Mouse (Mus musculus) T-helper 2 cell (primary cell): Measurements from ENCODE around the gene 2010111I01Rik.

Experiments
- in situ Hi-C: fragments of 300-600 bp; cut with MboI, MseI; formaldehyde crosslinking; loops from one replicate; pipeline ENCODE4 v1.15.1; 2025; ENCODE audit warnings: high pct_unique_total_duplicates

2010111I01Rik gene

DNA sequence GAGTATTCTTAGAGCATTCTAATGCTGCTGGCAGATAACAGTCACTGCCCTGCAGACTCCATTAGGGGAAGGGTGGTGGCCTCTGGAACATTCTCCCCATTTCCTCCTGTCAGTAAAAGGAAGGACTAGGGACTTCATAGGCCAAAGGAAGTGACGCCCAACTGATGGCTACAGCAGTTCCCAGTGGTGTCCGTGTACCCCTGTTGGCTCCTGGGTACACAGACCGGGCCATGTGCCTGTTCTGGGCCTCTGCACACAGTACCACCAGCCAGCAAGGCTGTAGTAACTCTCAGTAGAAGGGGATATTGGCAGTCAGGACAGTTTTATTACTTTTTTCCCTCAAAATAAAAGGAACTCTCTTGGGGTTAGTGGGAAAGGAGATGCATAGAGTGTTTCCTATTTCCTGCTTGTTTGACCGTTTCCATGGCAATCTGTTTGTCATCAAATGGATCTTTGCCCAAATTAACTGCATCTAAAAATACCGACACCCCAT lies 290.9 kb downstream of the 2010111I01Rik start:
- in situ Hi-C loops = no loop called here

DNA sequence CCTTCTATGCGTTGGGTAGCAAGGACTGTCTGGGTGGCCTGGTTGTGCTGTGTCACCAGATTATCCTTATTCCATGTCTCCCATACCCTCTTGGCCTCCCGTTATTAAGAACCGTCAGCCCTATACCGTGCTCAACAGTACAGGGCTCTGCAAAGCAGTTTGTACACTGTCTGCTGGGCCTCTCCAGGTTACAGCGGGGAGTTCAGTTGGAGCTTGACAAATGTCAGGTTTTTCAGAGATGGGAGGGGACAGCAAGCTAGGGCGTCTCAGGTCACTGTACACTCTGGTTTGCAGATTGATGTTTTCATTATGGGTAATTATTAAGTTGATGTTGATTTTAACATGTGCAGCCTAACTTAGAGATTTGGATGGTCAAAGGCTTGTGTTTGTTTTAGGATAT lies 291.5 kb downstream of the 2010111I01Rik start:
- in situ Hi-C loops = no loop called here

DNA sequence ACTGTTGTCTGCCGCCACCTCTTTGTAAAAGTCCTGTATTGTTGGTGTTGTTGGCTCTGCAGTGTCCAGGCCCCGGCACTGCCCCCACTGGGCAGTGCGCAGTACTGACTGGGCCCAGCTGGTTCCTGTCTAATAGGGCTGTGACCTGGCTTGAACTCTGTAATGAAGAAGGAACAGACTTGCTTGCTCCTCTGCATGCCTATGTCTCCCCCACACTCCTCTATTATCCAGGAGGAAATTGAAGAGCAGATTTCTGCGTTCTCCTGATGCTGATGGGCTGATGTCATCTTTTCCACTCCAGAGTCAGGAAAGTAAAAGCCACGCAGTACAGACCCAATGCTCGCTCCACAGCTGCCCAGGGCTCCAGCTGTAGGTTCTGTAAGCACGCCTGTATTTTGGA lies 292.1 kb downstream of the 2010111I01Rik start:
- in situ Hi-C loops = no loop called here

DNA sequence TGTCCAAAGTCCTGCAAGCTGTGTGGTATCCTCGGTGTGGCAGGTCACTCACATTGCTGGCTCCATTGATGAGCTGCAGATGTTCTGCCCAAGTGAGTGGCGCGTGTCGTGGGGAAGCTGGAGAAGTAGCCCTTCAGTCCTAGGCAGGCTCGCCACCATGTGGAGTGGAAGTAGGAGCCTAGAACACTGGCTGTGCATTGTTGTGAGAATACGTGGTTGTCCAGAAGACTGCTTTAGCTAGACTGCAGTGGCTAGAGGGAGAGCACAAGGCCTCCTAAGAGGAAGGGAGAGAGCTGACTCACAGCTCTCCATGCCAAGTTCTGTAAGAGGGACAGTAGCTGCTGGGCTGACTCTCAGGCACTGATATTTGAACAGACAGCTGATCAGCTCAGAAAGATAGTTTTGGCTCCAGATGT lies 293.5 kb downstream of the 2010111I01Rik start:
- in situ Hi-C loops = no loop called here

DNA sequence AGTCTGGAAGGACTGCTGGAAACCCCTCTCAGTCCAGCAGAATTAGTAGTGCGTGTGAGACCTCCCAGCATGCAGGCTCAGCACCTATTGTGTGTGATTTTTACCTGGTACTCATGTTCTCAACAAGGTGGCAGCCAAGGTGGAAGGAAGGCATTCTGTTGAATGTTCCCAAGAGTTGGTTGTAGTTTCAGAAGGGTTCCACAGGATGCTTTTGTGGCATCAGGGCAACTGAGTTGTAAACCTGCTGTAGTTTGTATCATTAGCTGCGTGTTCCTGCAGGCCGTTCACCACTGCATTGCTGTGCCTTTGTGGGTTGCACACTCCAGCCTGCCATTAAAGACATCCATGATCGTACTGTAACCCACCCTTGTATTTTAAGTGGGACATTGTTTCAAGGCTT lies 294.0 kb downstream of the 2010111I01Rik start:
- in situ Hi-C loops = no loop called here

DNA sequence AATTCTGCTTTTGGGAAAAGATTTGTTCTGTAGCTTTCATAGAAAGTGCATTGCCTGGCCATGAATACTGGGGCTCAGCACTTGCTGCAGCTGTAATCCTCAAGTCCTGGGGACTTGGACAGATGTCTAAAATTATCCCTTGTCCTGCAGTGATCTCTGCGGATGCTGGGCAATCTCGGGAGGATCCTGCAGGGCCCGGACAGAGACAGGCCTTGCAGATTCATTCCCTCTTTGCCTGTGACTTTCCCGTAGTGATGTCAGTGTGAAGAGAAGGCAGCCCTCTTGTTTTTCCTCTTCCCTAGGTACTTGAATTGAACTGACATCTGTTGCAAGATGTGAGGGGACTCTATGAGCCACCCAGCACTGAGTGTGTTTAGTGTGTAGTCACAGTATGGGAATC lies 295.4 kb downstream of the 2010111I01Rik start:
- in situ Hi-C loops = no loop called here

DNA sequence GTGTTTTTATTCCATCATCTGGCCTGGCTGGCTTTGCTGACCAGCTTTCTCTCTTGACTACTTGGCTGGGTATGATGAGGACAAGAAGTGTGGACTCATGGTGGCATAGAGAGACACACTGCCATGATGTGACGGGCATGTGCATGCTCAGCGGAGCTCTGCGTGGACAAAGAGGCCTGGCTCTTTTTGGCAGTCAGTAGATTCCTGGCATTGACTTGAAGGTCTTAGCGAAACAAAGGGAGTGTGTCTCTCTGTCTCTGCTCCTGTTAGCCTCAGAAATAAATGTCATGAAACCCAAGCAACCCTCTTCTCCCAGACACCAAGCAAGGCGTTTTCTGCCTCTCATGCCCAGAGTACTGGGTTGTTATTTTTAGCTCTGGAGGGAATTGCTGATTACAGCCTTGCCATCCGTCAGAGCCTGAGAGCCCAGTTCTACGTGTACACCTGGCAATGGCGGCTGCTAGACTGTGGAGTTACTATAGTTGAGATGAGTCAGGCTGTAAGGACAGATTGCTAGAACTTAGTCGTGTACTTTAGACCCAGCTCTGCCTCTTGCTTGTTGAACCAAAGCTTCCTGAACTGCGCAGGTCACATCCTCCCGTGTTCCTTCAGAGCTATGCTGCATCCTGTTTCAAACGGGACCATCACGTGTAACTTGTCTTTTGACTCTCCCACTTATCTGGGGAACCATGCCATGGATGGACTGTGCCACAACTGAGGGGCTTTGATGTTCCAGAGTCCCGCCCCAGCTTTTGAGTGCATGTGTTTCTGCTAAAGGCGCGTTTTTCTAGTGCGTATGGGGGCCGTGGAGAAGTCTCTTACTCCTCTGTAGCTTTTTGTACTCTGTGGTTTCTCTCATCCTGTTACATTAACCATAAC lies 296.3 kb downstream of the 2010111I01Rik start:
- in situ Hi-C loops = no loop called here

DNA sequence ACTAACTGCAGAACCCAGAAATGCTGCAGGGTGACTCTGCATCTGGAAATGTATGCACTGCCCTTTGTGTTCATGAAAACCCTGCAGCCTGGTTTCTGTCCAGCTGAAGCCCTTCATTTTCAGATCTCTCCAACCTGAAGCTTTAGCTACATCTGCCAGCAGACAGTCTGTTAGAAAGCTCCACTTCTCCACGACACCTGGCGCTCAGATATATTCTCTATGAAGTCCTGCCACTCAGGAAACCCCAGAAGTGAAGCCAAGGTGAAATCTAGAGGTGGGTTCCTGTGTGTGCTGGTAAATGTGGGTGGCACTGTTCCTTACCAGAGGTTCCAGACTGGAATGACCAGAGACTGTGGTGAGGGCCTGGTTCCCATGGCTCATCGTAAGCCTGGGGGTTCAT lies 297.0 kb downstream of the 2010111I01Rik start:
- in situ Hi-C loops = no loop called here

DNA sequence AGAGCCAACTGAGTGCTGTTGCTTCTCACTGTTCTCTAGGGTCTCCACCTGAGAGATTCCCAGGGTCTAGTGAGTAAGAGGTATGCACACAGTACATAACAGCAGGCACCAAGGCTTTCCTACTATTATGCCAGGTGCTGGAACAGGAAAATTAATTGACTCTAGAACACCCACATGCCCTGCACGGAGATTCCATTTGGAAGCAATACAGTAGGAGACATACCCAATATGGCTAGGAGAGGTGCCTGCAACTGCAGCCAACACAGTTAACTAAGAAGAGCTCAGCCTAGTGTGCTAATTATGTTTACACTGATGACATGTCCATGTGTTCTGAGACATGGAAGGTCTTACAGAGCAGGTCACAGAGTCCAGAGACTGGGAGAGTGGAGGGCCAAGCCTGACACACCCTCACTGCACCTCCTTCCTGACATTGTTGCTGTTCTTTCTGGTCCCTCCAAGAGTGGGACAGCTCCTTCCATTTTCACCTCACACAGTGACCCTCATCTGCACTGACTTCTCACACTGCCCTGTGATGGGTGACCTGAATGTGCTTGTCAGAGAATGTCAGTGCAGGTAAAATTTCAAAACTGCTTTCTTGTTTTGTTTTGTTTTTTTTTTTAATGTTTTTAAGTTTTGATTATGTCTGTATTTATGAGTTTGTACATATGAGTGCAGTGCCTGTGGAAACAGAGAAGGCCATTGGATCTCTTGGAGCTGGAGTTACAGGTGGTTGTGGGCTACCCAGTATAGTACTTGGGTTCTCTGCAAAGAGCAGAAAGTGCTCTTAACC lies 297.7 kb downstream of the 2010111I01Rik start:
- in situ Hi-C loops = no loop called here

DNA sequence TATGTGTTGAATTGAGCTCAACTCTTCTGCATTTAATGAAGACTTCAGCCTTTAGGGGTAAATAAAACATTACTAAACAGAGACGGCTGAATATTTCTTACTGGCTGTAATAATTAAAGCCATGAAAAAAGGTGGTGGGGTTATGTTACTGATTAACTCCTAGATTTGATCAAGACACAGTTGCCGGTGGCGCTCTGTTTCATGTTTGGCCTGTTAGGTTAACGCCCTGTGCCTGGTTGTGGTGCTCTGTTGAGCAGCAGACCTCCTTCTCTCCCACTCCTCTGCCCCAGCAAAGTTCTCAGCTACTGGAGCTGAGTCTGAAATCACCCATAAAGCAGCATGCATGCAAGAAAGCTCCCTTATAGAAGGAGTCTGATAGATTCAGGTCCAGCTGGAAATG lies 303.7 kb downstream of the 2010111I01Rik start:
- in situ Hi-C loops = no loop called here

DNA sequence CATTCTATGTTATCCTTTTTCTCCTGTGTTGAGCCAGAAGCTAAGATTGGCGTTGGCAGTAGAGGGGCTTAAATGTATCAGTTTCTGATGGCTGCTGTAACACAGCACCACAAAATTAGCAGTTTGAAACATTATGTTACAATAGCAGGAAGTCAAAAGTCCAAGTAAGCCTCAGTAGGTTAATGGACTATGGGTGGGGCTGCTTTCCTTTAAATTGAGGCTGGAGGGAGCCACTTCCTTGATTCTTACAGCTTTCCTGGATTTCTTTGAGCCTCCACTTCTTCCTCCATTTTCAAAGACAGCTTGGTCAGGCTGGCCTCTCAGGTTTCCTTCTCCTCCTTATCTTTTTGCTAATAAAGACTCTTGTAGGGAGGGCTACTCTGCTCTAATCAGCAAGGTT lies 304.1 kb downstream of the 2010111I01Rik start:
- in situ Hi-C loops = no loop called here

DNA sequence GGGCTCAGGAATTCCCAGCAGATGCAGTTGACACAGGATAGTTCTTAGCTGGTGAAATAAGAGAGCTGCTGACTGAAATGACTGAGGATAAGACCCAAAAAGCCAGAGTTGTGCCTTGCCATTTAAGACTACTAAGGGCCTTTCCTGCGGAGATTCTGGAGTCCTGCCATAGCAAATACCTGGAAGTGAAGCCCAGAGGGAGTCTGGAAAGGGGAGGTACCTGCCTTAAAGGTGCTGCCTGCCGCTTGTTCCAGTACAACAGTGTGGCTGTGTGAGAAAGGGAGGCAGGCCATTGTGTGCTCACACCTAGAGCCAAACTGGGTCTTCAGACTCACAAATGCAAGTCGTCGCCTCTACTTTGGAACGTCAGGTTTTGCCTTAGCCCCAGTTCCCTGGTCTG lies 305.5 kb downstream of the 2010111I01Rik start:
- in situ Hi-C loops = loop anchor here (10.0 kb wide), 1 partner anchor 255 kb away; no protein-coding TSS in a partner anchor

DNA sequence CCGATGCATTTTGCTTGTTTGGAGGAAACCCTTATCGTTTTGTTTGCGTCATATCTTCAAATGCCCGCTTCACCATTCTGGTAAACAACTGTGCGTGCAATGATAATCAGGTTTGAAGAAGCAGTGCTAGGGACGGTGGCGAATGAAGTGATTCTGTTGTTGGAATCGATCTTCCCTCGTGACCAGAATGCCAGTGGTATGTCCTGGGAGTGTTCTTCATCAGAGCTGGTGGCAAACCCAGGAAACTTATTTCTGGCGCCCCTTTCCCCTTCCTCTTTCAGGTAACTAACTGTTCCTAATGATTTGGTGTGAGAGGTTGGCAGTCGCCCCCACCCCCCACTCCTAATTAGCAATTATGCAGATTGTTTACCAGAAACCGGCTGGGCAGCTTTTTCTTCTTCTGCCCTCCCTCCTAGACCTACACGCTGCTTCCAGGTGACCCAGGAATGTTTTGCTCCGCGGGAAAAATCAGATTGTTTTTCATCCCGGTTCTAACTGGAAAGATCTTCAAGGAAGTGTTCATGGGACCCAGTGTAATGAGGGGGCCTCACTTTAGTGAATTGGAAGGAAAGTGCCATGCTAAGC lies 307.4 kb downstream of the 2010111I01Rik start:
- in situ Hi-C loops = loop anchor here (10.0 kb wide), 1 partner anchor 253 kb away; no protein-coding TSS in a partner anchor

DNA sequence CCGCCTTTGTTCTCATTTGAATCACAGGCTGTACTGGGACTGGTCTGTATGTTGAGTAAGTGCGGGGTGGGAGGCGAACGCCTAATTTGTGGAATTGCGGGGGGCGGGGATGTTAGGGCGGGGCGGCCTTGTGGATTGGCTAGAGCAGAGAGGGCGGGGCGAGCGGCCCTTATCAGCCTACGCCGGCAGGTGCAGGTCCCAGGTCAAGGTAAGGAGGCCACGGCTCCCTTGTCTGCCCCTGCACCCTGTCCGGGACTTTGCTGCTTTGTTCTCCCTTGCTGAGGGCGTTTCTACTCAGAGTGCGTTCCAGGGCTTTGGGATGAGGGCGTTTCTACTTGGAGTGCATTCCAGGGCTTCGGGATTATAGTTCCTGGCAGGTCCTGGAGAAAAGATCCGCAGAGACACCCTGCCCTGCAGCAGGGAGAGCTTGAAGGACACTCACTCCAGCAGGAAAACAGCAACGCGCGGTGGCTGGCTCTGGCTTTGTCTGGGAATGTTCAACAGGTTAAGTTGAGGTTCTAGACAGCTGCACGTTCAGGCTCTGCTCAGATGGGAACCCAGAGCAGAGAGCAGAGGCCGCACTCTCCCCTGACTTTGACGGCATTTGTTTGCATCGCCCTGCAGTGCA lies 308.0 kb downstream of the 2010111I01Rik start:
- in situ Hi-C loops = loop anchor here (10.0 kb wide), 1 partner anchor 252 kb away; no protein-coding TSS in a partner anchor

DNA sequence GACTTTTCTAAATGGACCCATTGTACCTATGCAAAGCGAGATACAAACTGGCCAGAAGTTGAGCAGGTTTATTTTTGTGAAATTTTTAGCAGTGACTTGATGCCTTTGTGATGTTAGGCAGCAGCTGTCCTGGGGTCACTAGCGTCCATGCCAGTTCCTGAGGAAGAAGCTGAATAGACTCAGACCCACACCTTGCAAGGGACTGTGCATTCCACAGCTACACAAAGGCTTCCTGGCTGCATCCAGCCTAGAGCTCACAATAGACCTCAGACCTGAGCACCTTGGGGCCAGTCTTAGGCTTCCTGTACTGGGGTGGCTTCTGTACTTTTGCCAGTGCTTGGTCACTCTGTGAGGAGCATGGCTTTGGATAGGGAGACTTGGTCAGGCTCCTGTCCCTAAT lies 309.2 kb downstream of the 2010111I01Rik start:
- in situ Hi-C loops = loop anchor here (10.0 kb wide), 1 partner anchor 251 kb away; no protein-coding TSS in a partner anchor

DNA sequence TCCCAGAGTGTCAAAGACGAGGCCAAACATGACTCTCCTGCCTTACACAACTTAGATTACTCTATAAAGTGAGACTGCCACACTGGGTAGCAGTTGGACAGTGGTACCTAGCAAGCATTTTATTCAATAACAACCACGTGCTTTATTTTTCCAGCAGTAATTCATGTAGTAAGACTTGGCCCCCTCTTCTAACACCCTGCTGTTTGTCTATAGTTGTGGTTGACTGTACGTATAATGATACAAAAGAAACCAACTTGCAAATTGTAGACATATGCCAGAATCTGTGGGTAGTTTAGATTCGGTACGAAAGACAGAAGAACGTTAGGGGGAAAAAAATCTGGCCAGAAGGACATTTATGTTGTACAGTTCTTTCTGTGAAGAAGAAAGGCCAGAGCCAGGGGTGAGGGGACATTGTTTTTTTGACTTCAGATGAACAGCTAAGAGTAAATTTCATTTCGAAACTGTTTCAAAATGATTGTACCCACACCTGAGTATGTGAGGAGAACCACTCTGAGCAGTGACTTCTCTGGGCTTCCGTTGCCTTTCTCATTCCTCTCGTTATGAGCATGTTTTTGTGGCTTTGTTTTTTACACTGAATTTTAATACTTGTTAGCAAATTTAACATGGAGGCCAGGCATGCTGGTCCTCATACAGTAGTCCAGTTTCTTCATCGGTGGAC lies 309.9 kb downstream of the 2010111I01Rik start:
- in situ Hi-C loops = loop anchor here (10.0 kb wide), 1 partner anchor 250 kb away; no protein-coding TSS in a partner anchor

DNA sequence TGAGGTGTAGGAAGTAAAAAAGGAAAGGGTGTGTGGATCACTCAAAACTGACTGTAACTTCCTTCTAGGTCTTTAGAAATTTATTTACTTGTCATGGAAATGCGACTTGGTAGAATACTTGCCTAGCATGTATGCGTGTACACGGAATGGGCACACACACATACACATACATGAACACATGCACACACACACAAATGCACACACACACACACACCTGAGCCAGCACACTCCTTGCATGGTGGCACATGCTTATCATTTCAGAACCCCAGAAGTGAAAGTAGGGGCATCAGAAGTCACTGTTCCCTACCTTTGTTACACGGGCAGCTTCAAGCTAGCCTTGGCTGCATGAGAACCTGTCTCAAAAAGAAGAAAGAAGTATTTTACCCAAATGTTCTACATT lies 311.7 kb downstream of the 2010111I01Rik start:
- in situ Hi-C loops = loop anchor here (10.0 kb wide), 1 partner anchor 248 kb away; no protein-coding TSS in a partner anchor

DNA sequence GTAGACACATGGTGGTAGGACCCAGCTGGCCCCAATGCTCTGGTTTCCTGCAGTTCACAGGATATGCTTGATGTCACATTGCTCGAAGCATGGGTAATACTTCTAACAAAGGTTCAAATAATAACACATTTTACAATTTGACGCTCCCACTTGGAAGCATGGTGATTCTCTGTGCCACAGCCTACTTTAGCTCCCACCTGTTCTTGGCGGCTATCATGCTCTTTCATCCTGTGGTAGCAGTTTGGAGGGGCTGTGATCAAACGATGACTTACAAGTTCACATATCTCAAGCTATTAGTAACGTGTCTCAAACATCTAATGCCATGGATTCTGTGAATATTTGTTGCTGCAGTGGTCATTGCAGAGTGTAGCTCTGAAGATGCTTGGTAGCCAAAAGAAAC lies 312.6 kb downstream of the 2010111I01Rik start:
- in situ Hi-C loops = loop anchor here (10.0 kb wide), 1 partner anchor 247 kb away; no protein-coding TSS in a partner anchor

DNA sequence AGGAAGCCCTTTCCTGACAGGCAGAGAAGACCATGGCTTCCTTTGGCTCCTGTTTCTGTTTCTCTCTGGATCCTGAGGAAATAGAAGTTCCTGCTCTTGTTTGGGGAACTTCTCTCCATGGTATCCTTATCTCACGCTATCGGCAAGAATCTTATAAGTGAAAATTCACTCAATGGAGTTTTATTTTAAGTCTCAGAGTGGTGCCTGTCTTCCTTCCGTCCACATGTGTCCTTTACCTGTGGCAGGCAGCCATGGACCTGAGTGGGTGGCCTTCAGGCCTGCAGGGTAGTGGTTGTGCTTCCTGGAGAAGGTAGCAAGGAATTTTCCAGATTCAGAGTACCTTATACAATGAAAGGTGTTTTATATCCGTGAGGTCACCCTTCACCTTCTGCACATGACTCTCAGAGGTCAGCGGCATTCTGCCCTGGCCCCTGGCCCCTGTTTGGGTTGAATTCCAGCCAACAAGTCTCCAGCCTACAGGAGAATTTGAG lies 313.5 kb downstream of the 2010111I01Rik start:
- in situ Hi-C loops = loop anchor here (10.0 kb wide), 1 partner anchor 247 kb away; no protein-coding TSS in a partner anchor

DNA sequence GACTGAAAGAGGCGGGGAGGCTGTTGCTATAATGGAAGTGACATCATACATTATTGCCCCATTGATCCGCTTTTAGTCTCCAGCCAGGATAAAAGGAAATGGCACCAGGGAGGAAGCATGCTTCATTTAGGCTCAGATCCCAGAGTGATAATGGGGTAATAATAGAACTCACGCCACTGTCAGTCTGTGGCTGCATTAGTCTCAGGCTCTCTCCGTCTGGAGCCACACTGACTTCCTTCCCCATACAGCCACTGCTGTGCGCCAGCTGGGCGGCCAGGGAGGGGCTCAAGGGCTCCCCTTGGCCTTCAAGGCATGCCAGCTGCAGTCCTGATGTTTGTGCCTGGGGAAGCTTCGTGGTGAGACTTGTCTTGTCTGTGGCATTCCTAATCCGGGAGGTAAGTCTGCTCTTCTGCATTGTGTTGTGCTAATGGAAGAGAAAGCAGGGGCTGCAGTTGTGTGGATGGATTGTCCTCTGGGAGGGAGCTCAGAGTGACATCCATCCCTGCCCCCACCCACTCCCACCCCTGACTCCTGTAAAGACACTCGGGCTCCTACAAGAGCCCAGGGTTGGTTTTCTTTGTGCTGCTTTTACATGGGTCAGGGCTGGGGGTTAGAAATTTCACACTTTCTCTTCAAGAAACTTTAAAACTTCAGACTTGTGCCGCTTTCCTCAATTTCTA lies 314.2 kb downstream of the 2010111I01Rik start:
- in situ Hi-C loops = loop anchor here (10.0 kb wide), 1 partner anchor 246 kb away; no protein-coding TSS in a partner anchor
